Mouse (Mus musculus): ENCODE results near the gene Zfp709. TPM values are rescaled to one million over a fixed set of nuclear protein-coding genes. Genes with fewer than 3 reads are reported as not detected.
"Not testable (repeated sequence)": the region's sequence is repeated elsewhere in the genome, so short reads cannot be mapped to it uniquely, and the experiment has no call there.

Zfp709 gene
- polyA plus RNA-seq, 1 experiment, result 0.95 TPM

- DNase-seq (ENCODE audit: low read depth), result no peak
Measured at GRCm38 (mm10) chr8:71925791-71926190, 44.0 kb downstream of the Zfp709 start.

- DNase-seq (ENCODE audit: low read depth), result no peak
Measured at GRCm38 (mm10) chr8:71926551-71926950, 44.7 kb downstream of the Zfp709 start.

- DNase-seq (ENCODE audit: low read depth), result no peak
Measured at GRCm38 (mm10) chr8:71927779-71928178, 46.0 kb downstream of the Zfp709 start.

GRCm38 (mm10) chr8:71938037-71938436 lies 56.2 kb downstream of the Zfp709 start:
- not testable (repeated sequence) for DNase-seq (ENCODE audit: low read depth)

DNA sequence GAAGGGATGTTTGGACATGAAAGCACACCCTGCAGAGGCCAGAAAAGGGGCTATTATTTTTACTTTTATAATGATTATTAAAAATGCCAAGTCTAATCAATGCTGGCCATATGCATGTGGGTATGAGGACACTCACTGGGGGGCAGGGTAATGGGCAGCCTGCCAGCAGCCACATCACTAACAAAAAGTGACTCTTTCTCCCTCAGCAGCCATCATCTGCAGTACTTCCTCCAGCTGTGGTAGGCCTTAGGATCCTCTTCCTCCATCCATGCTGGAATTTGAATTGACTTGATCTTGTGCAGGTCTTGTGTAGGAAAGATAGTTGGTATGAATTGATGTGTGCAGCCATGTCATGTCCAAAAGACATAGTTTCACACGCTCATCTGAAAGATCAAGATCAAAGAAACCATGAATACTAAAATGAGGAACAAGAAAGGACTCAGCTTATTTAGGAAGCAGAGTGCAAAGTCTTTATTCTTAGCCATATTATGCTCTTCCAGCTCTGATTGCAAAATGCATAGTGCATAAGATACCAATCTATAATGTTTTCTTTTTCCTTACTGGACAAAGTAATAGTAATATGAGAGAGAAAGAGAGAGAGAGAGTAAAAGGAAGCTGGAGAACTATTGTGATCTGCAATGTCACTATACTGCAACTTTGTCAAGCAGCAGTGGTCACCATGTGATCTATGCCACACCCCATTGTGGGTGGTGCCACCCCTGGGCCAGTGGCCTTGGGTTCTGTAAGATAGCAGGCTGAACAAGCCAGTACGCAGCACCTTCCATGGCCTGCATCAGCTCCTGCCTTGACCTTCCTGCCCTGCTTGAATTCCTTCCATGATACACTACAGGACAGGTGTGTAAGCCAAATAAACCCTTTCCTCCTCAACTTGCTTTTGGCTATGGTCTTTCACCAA lies 58.7 kb downstream of the Zfp709 start:
- DNase-seq (ENCODE audit: low read depth), result no peak

- no peak for DNase-seq (ENCODE audit: low read depth)
Measured at GRCm38 (mm10) chr8:71941776-71942175, 60.0 kb downstream of the Zfp709 start.

Other genes starting within 250 kb of the Zfp709 start
- gene Unc13a, start 210.3 kb upstream of the Zfp709 start, polyA plus RNA-seq (2012; rRNA removed), result 0.58 and 2.0 TPM in 2 replicates
- gene Jak3, start 205.7 kb upstream of the Zfp709 start, polyA plus RNA-seq (2012; rRNA removed), result 19.6 and 19.9 TPM in 2 replicates
- gene Insl3, start 192.8 kb upstream of the Zfp709 start, polyA plus RNA-seq (2012; rRNA removed), result 10.6 and 37.9 TPM in 2 replicates
- 7.9 and 11.1 TPM in 2 replicates for gene B3gnt3, start 180.2 kb upstream of the Zfp709 start, polyA plus RNA-seq (2012; rRNA removed)
- 6.1 TPM in 2 replicates for gene Fcho1, start 156.3 kb upstream of the Zfp709 start, polyA plus RNA-seq (2012; rRNA removed)
- 0.66 and 0.95 TPM in 2 replicates for gene Zfp882, start 26.6 kb downstream of the Zfp709 start, polyA plus RNA-seq (2012; rRNA removed)
- 4.9 and 5.0 TPM in 2 replicates for gene Zfp617, start 26.6 kb downstream of the Zfp709 start, polyA plus RNA-seq (2012; rRNA removed)
- gene Zfp961, start 69.0 kb downstream of the Zfp709 start, polyA plus RNA-seq (2012; rRNA removed), result 5.3 and 6.2 TPM in 2 replicates
- 4.8 and 6.2 TPM in 2 replicates for gene Cyp4f18, start 127.6 kb downstream of the Zfp709 start, polyA plus RNA-seq (2012; rRNA removed)
- gene Olfr372, start 159.2 kb downstream of the Zfp709 start, polyA plus RNA-seq (2012; rRNA removed), result not detected in 2 replicates
- gene Olfr373, start 201.2 kb downstream of the Zfp709 start, polyA plus RNA-seq (2012; rRNA removed), result not detected in 2 replicates
- gene Olfr374, start 225.0 kb downstream of the Zfp709 start, polyA plus RNA-seq (2012; rRNA removed), result 0.01 TPM in 1 of 2 replicates, not detected in the other